Mouse (Mus musculus) neural tube, embryonic 15.5 days (tissue): ENCODE measurements around the gene Nudcd3. TPM values are rescaled to one million over a fixed set of nuclear protein-coding genes. Genes with fewer than 3 reads are reported as not detected.

Experiments used
- ATAC-seq: fragments of 200-750 bp; cut with Nextera tagmentation; 2 replicates; pipeline ENCODE4 v1.8.0; 2017; ENCODE audit warnings: mild to moderate bottlenecking, moderate TSS enrichment, moderate library complexity; ENCODE audit not compliant: low FRiP score
- H3K27ac ChIP-seq: fragments of 300-500 bp; sonication (generic); replicated peaks from 2 replicates; pipeline ENCODE4 v1.5.1; 2015; ENCODE audit warnings: mild to moderate bottlenecking, inconsistent platforms
- H3K27me3 ChIP-seq: fragments of 300-500 bp; sonication (generic); replicated peaks from 2 replicates; pipeline ENCODE4 v1.6.1; 2015; ENCODE audit warnings: inconsistent platforms
- H3K36me3 ChIP-seq: fragments of 300-500 bp; sonication (generic); 2 replicates; pipeline ENCODE4 v1.6.1; 2015; ENCODE audit warnings: inconsistent platforms
- H3K4me1 ChIP-seq: fragments of 300-500 bp; sonication (generic); 2 replicates; pipeline ENCODE4 v1.6.1; 2015; ENCODE audit warnings: inconsistent platforms
- H3K4me2 ChIP-seq: fragments of 300-500 bp; sonication (generic); 2 replicates; pipeline ENCODE4 v1.6.1; 2015; ENCODE audit warnings: inconsistent platforms, mild to moderate bottlenecking, moderate library complexity
- H3K4me3 ChIP-seq: fragments of 300-500 bp; sonication (generic); replicated peaks from 2 replicates; pipeline ENCODE4 v1.5.1; 2015; ENCODE audit warnings: mild to moderate bottlenecking, inconsistent platforms
- H3K9ac ChIP-seq: fragments of 300-500 bp; sonication (generic); replicated peaks from 2 replicates; pipeline ENCODE4 v1.6.1; 2015; ENCODE audit warnings: mild to moderate bottlenecking, inconsistent platforms
- H3K9me3 ChIP-seq: fragments of 300-500 bp; sonication (generic); replicated peaks from 2 replicates; pipeline ENCODE4 v1.6.1; 2016; ENCODE audit warnings: inconsistent platforms
- WGBS: fragments of 180-500 bp; shearing (Covaris S2); methylation state at CpG from one replicate; pipeline ENCODE4 v1.1.7; 2015; ENCODE audit warnings: mixed read lengths; 5-methylcytosine and 5-hydroxymethylcytosine counted together
- polyA plus RNA-seq: library from polyadenylated mRNA; unstranded; fragments of >200 nt; fragmentation: Nextera tagmentation; extraction: Ambion mirVana; gene quantifications from 2 replicates; pipeline ENCODE4 v1.2.1, GENCODE M21; 2015

Gene Nudcd3
- polyA plus RNA-seq, 1 experiment from 2014 or later: 62.4 TPM

DNA sequence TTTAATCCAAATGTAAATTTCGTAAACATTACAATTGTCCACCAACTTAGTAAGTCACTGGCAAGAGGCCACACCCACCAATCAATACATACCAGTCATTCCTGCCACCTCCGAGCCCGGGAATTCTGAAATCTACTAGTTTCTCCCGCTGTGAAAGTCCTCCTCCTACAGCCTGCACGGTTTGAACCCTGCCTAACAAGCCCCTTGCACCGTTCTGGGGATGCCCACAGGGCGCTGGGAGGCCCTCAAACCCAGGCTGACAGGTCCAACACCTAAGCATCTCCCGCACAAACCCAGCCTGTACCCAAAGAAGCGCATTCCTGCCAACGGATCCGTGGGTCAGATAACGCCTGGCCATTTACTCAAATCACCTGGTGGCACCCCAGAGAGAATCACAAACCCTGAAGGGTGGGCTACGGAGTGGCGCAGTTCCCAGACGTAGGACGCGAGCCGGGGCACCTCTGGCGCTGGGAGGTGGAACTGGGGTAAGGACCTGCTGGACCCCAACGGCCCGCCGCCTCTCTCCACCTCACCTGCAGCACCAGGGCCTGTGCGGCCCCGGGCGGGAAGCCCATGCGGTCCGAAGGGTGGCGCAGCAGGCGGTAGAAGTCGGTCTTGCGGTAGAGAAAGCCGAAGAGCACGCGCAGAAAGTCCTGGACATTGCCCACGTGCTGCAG, 667 bp downstream of the Nudcd3 start, which contains the start of gene A730071L15Rik:
Gene A730071L15Rik (plus strand): TSS at position 620 of the 677 bp plus-strand sequence.
- peaks cover 31% of the 10 kb centered on the region for H3K4me1 ChIP-seq
- H3K27ac ChIP-seq: peak within 1 kb of the TSS; percentile 99
- no peaks in the 10 kb centered on the region for H3K27me3 ChIP-seq
- peak; percentile 65 for ATAC-seq
- peak within 1 kb of the TSS; percentile 96 for H3K4me3 ChIP-seq
- no peaks in the 10 kb centered on the region for H3K36me3 ChIP-seq
- WGBS: 2% methylated on average over 35 of the region's 35 CpGs
- H3K9me3 ChIP-seq: no peaks in the 10 kb centered on the region
- peak within 1 kb of the TSS; percentile 95 for H3K9ac ChIP-seq
- peak within 1 kb of the TSS; percentile 80 for H3K4me2 ChIP-seq

- WGBS: 92% methylated on average over 4 of the region's 4 CpGs
- Histone ChIP-seq H3K27me3 (no peaks in the 10 kb centered on the region), H3K4me2 (peak overlapping the region; percentile 80), H3K9ac (no peak overlapping the region), H3K4me3 (peak overlapping the region; percentile 96; the same call in 1 of the 2 replicates), H3K36me3 (no peaks in the 10 kb centered on the region), H3K9me3 (no peaks in the 10 kb centered on the region), H3K4me1 (peaks cover 31% of the 10 kb centered on the region), H3K27ac (no peak overlapping the region)
- no peak for ATAC-seq
Observed at GRCm38 (mm10) chr11:6198449-6198848, 1.8 kb downstream of the Nudcd3 start.

GRCm38 (mm10) chr11:6196780-6197179, 3.4 kb downstream of the Nudcd3 start:
- H3K4me1 ChIP-seq: peaks cover 31% of the 10 kb centered on the region
- no peak overlapping the region for H3K27ac ChIP-seq
- no peak overlapping the region for H3K4me3 ChIP-seq
- H3K4me2 ChIP-seq: no peak overlapping the region
- no peaks in the 10 kb centered on the region for H3K27me3 ChIP-seq
- peaks cover 14% of the 10 kb centered on the region for H3K36me3 ChIP-seq
- no peak for ATAC-seq
- no peaks in the 10 kb centered on the region for H3K9me3 ChIP-seq
- no peak overlapping the region for H3K9ac ChIP-seq
- WGBS: 94% methylated on average over 8 of the region's 8 CpGs

- Histone ChIP-seq H3K9me3 (no peaks in the 10 kb centered on the region), H3K4me3 (no peak overlapping the region), H3K4me1 (peaks cover 30% of the 10 kb centered on the region), H3K36me3 (peaks cover 17% of the 10 kb centered on the region), H3K27ac (no peak overlapping the region), H3K4me2 (no peak overlapping the region), H3K9ac (no peak overlapping the region), H3K27me3 (no peaks in the 10 kb centered on the region)
- WGBS: 3% methylated on average over 2 of the region's 2 CpGs
- peak; percentile 77 for ATAC-seq
Observed at GRCm38 (mm10) chr11:6187878-6188277, 12.3 kb downstream of the Nudcd3 start.

GRCm38 (mm10) chr11:6187399-6187798, 12.8 kb downstream of the Nudcd3 start:
- H3K9me3 ChIP-seq: no peaks in the 10 kb centered on the region
- no peak overlapping the region for H3K4me2 ChIP-seq
- H3K4me1 ChIP-seq: peaks cover 33% of the 10 kb centered on the region
- H3K36me3 ChIP-seq: peaks cover 12% of the 10 kb centered on the region
- H3K4me3 ChIP-seq: no peak overlapping the region
- no peak overlapping the region for H3K27ac ChIP-seq
- WGBS: 84% methylated on average over 3 of the region's 3 CpGs
- H3K9ac ChIP-seq: no peak overlapping the region
- H3K27me3 ChIP-seq: no peaks in the 10 kb centered on the region
- peak; percentile 51; the same call in 1 of the 2 replicates for ATAC-seq

- ATAC-seq: no peak
- H3K27me3 ChIP-seq: no peaks in the 10 kb centered on the region
- WGBS: 34% methylated on average over 11 of the region's 11 CpGs
- H3K4me2 ChIP-seq: no peak overlapping the region
- no peaks in the 10 kb centered on the region; the same call in 1 of the 2 replicates for H3K36me3 ChIP-seq
- H3K4me1 ChIP-seq: peaks cover 38% of the 10 kb centered on the region
- no peaks in the 10 kb centered on the region for H3K9me3 ChIP-seq
- 0 out of 2 replicates have a peak overlapping the region, but pooled peaks have one; percentile 41 for H3K27ac ChIP-seq
- H3K9ac ChIP-seq: no peak overlapping the region
- H3K4me3 ChIP-seq: no peak overlapping the region
Observed at GRCm38 (mm10) chr11:6184202-6184935, 15.8 kb downstream of the Nudcd3 start.

- H3K4me2 ChIP-seq: no peak overlapping the region
- H3K4me1 ChIP-seq: peaks cover 48% of the 10 kb centered on the region
- no peaks in the 10 kb centered on the region for H3K27me3 ChIP-seq
- H3K4me3 ChIP-seq: no peak overlapping the region
- WGBS: 50% methylated on average over 2 of the region's 2 CpGs
- no peak overlapping the region for H3K27ac ChIP-seq
- H3K36me3 ChIP-seq: no peaks in the 10 kb centered on the region
- H3K9ac ChIP-seq: no peak overlapping the region
- no peak for ATAC-seq
- no peaks in the 10 kb centered on the region for H3K9me3 ChIP-seq
Observed at GRCm38 (mm10) chr11:6183246-6183645, 17.0 kb downstream of the Nudcd3 start.

DNA sequence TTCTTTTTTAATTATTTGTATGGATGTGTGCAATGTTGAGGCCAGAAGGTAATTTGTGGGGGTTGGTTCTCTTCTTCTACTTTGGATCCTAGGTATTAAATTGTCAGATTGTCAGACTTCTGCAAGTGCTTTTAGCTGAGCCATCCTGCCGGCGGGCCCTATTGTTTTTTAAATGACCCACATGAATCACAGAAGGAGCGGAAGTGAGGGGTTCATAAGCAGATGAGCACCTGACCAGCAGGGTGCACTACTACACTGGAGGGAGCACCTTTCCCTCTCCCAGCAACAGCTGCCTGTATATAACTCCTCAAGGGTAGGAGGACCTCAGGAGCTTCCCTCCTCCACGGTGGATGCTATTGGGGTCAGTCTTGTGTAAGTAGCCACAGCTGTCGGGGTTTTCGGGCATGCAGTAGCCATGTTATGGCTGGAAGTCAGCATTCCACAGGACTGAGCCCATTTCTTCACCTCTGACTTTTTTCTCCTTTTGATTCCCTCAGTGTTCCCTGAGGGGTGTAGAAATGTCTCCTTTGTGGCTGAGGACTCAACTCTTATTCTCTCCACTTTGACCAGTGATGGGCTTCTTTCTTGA, 19.3 kb downstream of the Nudcd3 start:
- Histone ChIP-seq H3K9ac (no peak overlapping the region), H3K4me3 (no peak overlapping the region), H3K27me3 (no peaks in the 10 kb centered on the region), H3K4me2 (no peak overlapping the region), H3K9me3 (no peaks in the 10 kb centered on the region), H3K36me3 (no peaks in the 10 kb centered on the region), H3K4me1 (peaks cover 40% of the 10 kb centered on the region), H3K27ac (no peak overlapping the region)
- ATAC-seq: no peak
- 33% methylated on average over 6 of the region's 6 CpGs for WGBS

DNA sequence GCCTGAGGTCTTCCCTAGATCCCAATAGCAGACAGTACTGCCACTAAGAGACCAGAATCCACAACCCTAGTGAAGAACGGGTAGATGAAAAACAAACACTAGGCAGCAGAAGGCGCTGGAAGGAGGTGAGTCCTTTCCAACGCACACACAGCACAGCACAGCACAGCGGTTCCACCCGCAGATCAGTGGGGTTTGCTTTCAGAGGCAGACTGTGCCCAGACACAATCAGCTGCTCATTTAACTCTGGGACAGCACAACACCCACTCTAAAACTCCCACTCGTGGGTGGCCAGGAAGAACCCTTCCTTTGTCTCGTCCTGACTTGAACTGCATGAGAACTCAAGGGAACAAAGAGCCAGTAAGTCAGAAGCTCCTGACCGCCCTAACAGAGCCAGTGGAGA, 21.0 kb downstream of the Nudcd3 start:
- H3K4me2 ChIP-seq: no peak overlapping the region
- no peak overlapping the region for H3K27ac ChIP-seq
- WGBS: 13% methylated on average over 8 of the region's 8 CpGs
- no peak overlapping the region for H3K9ac ChIP-seq
- no peaks in the 10 kb centered on the region for H3K27me3 ChIP-seq
- H3K4me1 ChIP-seq: peaks cover 37% of the 10 kb centered on the region
- no peak for ATAC-seq
- H3K4me3 ChIP-seq: no peak overlapping the region
- H3K36me3 ChIP-seq: no peaks in the 10 kb centered on the region
- no peaks in the 10 kb centered on the region for H3K9me3 ChIP-seq

DNA sequence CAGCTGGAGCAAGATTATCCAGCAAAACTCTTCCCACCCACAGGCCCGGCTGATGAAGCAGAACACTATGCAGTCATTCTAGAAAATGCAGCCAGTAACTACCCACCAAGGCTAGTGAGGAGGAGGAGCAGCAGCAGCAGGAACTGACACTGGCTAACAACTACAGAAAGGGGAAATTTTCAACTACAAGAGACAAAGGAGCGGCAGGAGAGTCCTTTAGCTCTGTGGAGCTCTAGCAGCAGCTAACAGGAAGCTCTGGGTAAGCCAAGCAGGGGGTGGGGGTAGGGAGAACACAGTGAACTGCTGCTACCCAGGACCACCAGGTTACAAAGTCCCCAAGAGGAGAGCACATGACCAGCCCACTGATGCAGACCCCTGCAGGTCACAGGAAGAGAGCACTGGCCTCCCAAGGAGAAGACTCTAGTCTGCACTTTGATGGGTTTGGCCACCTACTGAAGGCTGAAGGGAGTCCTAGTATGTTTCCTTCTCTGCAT, 21.5 kb downstream of the Nudcd3 start:
- Histone ChIP-seq H3K4me3 (no peak overlapping the region), H3K4me2 (no peak overlapping the region), H3K27me3 (no peaks in the 10 kb centered on the region), H3K4me1 (peaks cover 33% of the 10 kb centered on the region), H3K9ac (no peak overlapping the region), H3K9me3 (no peaks in the 10 kb centered on the region), H3K27ac (no peak overlapping the region), H3K36me3 (no peaks in the 10 kb centered on the region)
- ATAC-seq: 0 out of 2 replicates have a peak, but pooled peaks have one; percentile 25
- WGBS: 7% methylated on average over 2 of the region's 2 CpGs

DNA sequence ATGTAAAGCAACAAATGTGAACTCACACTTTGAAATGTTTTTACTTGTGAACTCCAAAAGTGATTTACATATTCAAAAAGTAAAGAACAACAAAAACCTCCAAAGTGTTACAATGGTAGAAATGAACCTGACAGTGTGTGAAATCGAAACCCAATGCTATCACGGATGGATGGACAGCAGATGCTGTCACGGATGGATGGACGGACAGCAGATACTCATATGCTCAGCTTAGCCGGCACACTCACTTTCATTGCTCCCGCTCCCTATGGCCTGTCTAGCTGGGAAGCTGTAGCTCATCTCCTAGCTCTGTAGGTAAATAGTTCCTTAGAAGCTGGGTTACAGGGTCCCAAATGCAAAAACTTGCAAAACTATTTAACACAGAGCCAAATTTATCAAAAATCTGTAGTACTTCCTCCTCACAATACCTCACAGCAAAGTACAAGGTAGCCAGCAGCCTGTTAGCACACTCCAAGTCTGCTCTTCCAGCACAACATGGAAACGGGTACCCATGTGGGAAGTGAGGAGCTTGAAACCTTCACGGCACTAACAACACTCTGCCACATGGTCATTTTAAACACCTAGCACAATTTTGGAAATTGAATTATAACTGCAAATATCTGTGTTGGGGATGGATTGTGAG, 22.3 kb downstream of the Nudcd3 start:
- H3K4me2 ChIP-seq: no peak overlapping the region
- 39% methylated on average over 8 of the region's 8 CpGs for WGBS
- H3K27me3 ChIP-seq: no peaks in the 10 kb centered on the region
- H3K36me3 ChIP-seq: no peaks in the 10 kb centered on the region
- no peak overlapping the region for H3K4me3 ChIP-seq
- H3K27ac ChIP-seq: no peak overlapping the region
- H3K9ac ChIP-seq: no peak overlapping the region
- H3K4me1 ChIP-seq: peaks cover 29% of the 10 kb centered on the region
- ATAC-seq: no peak
- H3K9me3 ChIP-seq: no peaks in the 10 kb centered on the region
